Mouse (Mus musculus) forebrain, embryonic 15.5 days (tissue): Measurements from ENCODE around the gene Nxpe3. TPM values are rescaled to one million over a fixed set of nuclear protein-coding genes. Genes with fewer than 3 reads are reported as not detected.
"Not testable (repeated sequence)": the region's sequence is repeated elsewhere in the genome, so short reads cannot be mapped to it uniquely, and the experiment has no call there.

Experiments
- ATAC-seq: fragments of 200-750 bp; cut with Nextera tagmentation; replicated peaks from 2 replicates; pipeline ENCODE4 v1.8.0; 2017; ENCODE audit warnings: mild to moderate bottlenecking, moderate TSS enrichment, moderate library complexity
- H3K27ac ChIP-seq: fragments of 300-500 bp; sonication (generic); replicated peaks from 2 replicates; pipeline ENCODE4 v1.5.1; 2015; ENCODE audit warnings: mild to moderate bottlenecking, inconsistent platforms
- H3K27me3 ChIP-seq: fragments of 300-500 bp; sonication (generic); 2 replicates; pipeline ENCODE4 v1.6.1; 2015; ENCODE audit warnings: inconsistent platforms
- H3K36me3 ChIP-seq: fragments of 300-500 bp; sonication (generic); 2 replicates; pipeline ENCODE4 v1.6.1; 2015; ENCODE audit warnings: mild to moderate bottlenecking, inconsistent platforms
- H3K4me1 ChIP-seq: fragments of 300-500 bp; sonication (generic); 2 replicates; pipeline ENCODE4 v1.6.1; 2015; ENCODE audit warnings: inconsistent platforms
- H3K4me2 ChIP-seq: fragments of 300-500 bp; sonication (generic); replicated peaks from 2 replicates; pipeline ENCODE4 v1.6.1; 2015; ENCODE audit warnings: mild to moderate bottlenecking, inconsistent platforms
- H3K4me3 ChIP-seq: fragments of 300-500 bp; sonication (generic); 2 replicates; pipeline ENCODE4 v1.5.1; 2015; ENCODE audit warnings: mild to moderate bottlenecking, inconsistent platforms
- H3K9ac ChIP-seq: fragments of 300-500 bp; sonication (generic); replicated peaks from 2 replicates; pipeline ENCODE4 v1.6.1; 2015; ENCODE audit warnings: mild to moderate bottlenecking, inconsistent platforms
- H3K9me3 ChIP-seq: fragments of 300-500 bp; sonication (generic); 2 replicates; pipeline ENCODE4 v1.6.1; 2016; ENCODE audit warnings: inconsistent platforms
- WGBS: fragments of 180-500 bp; shearing (Covaris S2); methylation state at CpG from one replicate; pipeline ENCODE4 v1.1.7; 2015; ENCODE audit warnings: mixed read lengths; 5-methylcytosine and 5-hydroxymethylcytosine counted together
- polyA plus RNA-seq: library from polyadenylated mRNA; unstranded; fragments of >200 nt; fragmentation: Nextera tagmentation; extraction: Ambion mirVana; gene quantifications from 2 replicates; pipeline ENCODE4 v1.2.1, GENCODE M21; 2015

Gene Nxpe3
- polyA plus RNA-seq, 1 experiment from 2014 or later = 1.3 TPM

- H3K27ac ChIP-seq = no peak overlapping the region
- no peak overlapping the region for H3K4me2 ChIP-seq
- no peaks in the 10 kb centered on the region for H3K4me1 ChIP-seq
- no peak overlapping the region for H3K9ac ChIP-seq
- no peaks in the 10 kb centered on the region for H3K27me3 ChIP-seq
- H3K4me3 ChIP-seq = no peak overlapping the region
- H3K36me3 ChIP-seq = peaks cover 18% of the 10 kb centered on the region
- ATAC-seq = peak; percentile 55
- WGBS = 69% methylated on average over 7 of the region's 7 CpGs
- H3K9me3 ChIP-seq = no peaks in the 10 kb centered on the region
Observed at GRCm38 (mm10) chr16:55887814-55888583, 7.1 kb downstream of the Nxpe3 start.

- no peaks in the 10 kb centered on the region for H3K27me3 ChIP-seq
- no peaks in the 10 kb centered on the region for H3K4me1 ChIP-seq
- H3K9me3 ChIP-seq = no peaks in the 10 kb centered on the region
- ATAC-seq = no peak
- no peak overlapping the region for H3K27ac ChIP-seq
- no peak overlapping the region for H3K4me3 ChIP-seq
- H3K36me3 ChIP-seq = peaks cover 16% of the 10 kb centered on the region
- WGBS = 53% methylated on average over 11 of the region's 11 CpGs
- H3K9ac ChIP-seq = no peak overlapping the region
- no peak overlapping the region for H3K4me2 ChIP-seq
Observed at GRCm38 (mm10) chr16:55884246-55884645, 10.8 kb downstream of the Nxpe3 start.

- H3K27me3 ChIP-seq = no peaks in the 10 kb centered on the region
- H3K9me3 ChIP-seq = no peaks in the 10 kb centered on the region
- no peak overlapping the region for H3K27ac ChIP-seq
- no peak overlapping the region for H3K9ac ChIP-seq
- no peak overlapping the region for H3K4me2 ChIP-seq
- 69% methylated on average over 6 of the region's 6 CpGs for WGBS
- ATAC-seq = no peak
- no peak overlapping the region for H3K4me3 ChIP-seq
- no peaks in the 10 kb centered on the region for H3K4me1 ChIP-seq
- H3K36me3 ChIP-seq = no peaks in the 10 kb centered on the region
Observed at GRCm38 (mm10) chr16:55876025-55876424, 19.1 kb downstream of the Nxpe3 start.

- Histone ChIP-seq H3K4me3 (no peak overlapping the region), H3K27ac (no peak overlapping the region), H3K4me1 (no peaks in the 10 kb centered on the region), H3K9ac (no peak overlapping the region), H3K9me3 (no peaks in the 10 kb centered on the region), H3K27me3 (no peaks in the 10 kb centered on the region), H3K4me2 (no peak overlapping the region), H3K36me3 (peaks cover 9% of the 10 kb centered on the region; the same call in 1 of the 2 replicates)
- 0 out of 2 replicates have a peak, but pooled peaks have one; percentile 47 for ATAC-seq
- 67% methylated on average over 4 of the region's 4 CpGs for WGBS
Observed at GRCm38 (mm10) chr16:55863832-55864231, 31.3 kb downstream of the Nxpe3 start.

GRCm38 (mm10) chr16:55863149-55863815 lies 31.8 kb downstream of the Nxpe3 start:
- no peak overlapping the region for H3K4me3 ChIP-seq
- 24% methylated on average over 7 of the region's 7 CpGs for WGBS
- H3K27ac ChIP-seq = no peak overlapping the region

GRCm38 (mm10) chr16:55861104-55861503 lies 34.0 kb downstream of the Nxpe3 start:
- Histone ChIP-seq H3K36me3 (peaks cover 12% of the 10 kb centered on the region), H3K27me3 (no peaks in the 10 kb centered on the region), H3K4me1 (no peaks in the 10 kb centered on the region), H3K27ac (no peak overlapping the region), H3K9me3 (no peaks in the 10 kb centered on the region), H3K4me2 (no peak overlapping the region), H3K9ac (no peak overlapping the region), H3K4me3 (no peak overlapping the region)
- ATAC-seq = no peak
- WGBS = 65% methylated on average over 3 of the region's 3 CpGs

More at GRCm38 (mm10) chr16:55863149-55863815, 31.8 kb downstream of the Nxpe3 start:
- 0 out of 2 replicates have a peak, but pooled peaks have one; percentile 42 for ATAC-seq
- Histone ChIP-seq H3K9ac (no peak overlapping the region), H3K36me3 (peaks cover 9% of the 10 kb centered on the region; the same call in 1 of the 2 replicates), H3K4me1 (no peaks in the 10 kb centered on the region), H3K27me3 (no peaks in the 10 kb centered on the region), H3K4me2 (no peak overlapping the region), H3K9me3 (no peaks in the 10 kb centered on the region)

GRCm38 (mm10) chr16:55859421-55859820 lies 35.7 kb downstream of the Nxpe3 start:
- not testable (repeated sequence) for ATAC-seq
- 94% methylated on average over 4 of the region's 4 CpGs for whole genome bisulfite sequencing

GRCm38 (mm10) chr16:55858465-55858864 lies 36.6 kb downstream of the Nxpe3 start:
- H3K27me3 ChIP-seq = no peaks in the 10 kb centered on the region
- H3K9me3 ChIP-seq = no peaks in the 10 kb centered on the region
- no peak overlapping the region for H3K4me2 ChIP-seq
- no peak overlapping the region for H3K9ac ChIP-seq
- H3K4me3 ChIP-seq = no peak overlapping the region
- H3K4me1 ChIP-seq = no peaks in the 10 kb centered on the region
- 63% methylated on average over 6 of the region's 6 CpGs for WGBS
- ATAC-seq = no peak
- H3K27ac ChIP-seq = no peak overlapping the region
- peaks cover 6% of the 10 kb centered on the region for H3K36me3 ChIP-seq

More at GRCm38 (mm10) chr16:55859421-55859820, 35.7 kb downstream of the Nxpe3 start:
- H3K27me3 ChIP-seq, H3K9ac ChIP-seq, H3K27ac ChIP-seq, H3K9me3 ChIP-seq, H3K36me3 ChIP-seq, H3K4me2 ChIP-seq, H3K4me3 ChIP-seq, H3K4me1 ChIP-seq: not testable (repeated sequence)

GRCm38 (mm10) chr16:55852943-55853727 lies 42.0 kb downstream of the Nxpe3 start:
- H3K9ac ChIP-seq = no peak overlapping the region
- H3K36me3 ChIP-seq = peaks cover 3% of the 10 kb centered on the region; the same call in 1 of the 2 replicates
- no peaks in the 10 kb centered on the region for H3K4me1 ChIP-seq
- H3K27me3 ChIP-seq = no peaks in the 10 kb centered on the region
- H3K4me2 ChIP-seq = no peak overlapping the region
- ATAC-seq = peak; percentile 84
- H3K9me3 ChIP-seq = no peaks in the 10 kb centered on the region
- H3K4me3 ChIP-seq = no peak overlapping the region
- H3K27ac ChIP-seq = no peak overlapping the region
- 59% methylated on average over 19 of the region's 19 CpGs for WGBS

GRCm38 (mm10) chr16:55852515-55852914 lies 42.6 kb downstream of the Nxpe3 start:
- Histone ChIP-seq H3K4me3 (no peak overlapping the region), H3K4me2 (no peak overlapping the region), H3K4me1 (no peaks in the 10 kb centered on the region), H3K27ac (no peak overlapping the region), H3K9me3 (no peaks in the 10 kb centered on the region), H3K27me3 (no peaks in the 10 kb centered on the region), H3K36me3 (peaks cover 3% of the 10 kb centered on the region; the same call in 1 of the 2 replicates), H3K9ac (no peak overlapping the region)
- ATAC-seq = peak; percentile 51; the same call in 1 of the 2 replicates
- WGBS = 44% methylated on average over 4 of the region's 4 CpGs

GRCm38 (mm10) chr16:55850485-55850884 lies 44.6 kb downstream of the Nxpe3 start:
- Histone ChIP-seq H3K9me3 (no peaks in the 10 kb centered on the region), H3K4me2 (no peak overlapping the region), H3K27ac (no peak overlapping the region), H3K27me3 (no peaks in the 10 kb centered on the region), H3K4me3 (no peak overlapping the region), H3K36me3 (no peaks in the 10 kb centered on the region), H3K4me1 (no peaks in the 10 kb centered on the region), H3K9ac (no peak overlapping the region)
- ATAC-seq = no peak
- 96% methylated on average over 3 of the region's 3 CpGs for WGBS

GRCm38 (mm10) chr16:55847679-55848078 lies 47.4 kb downstream of the Nxpe3 start:
- ATAC-seq = no peak
- 78% methylated on average over 8 of the region's 8 CpGs for WGBS
- H3K36me3 ChIP-seq = peaks cover 12% of the 10 kb centered on the region

More at GRCm38 (mm10) chr16:55847679-55848078, 47.4 kb downstream of the Nxpe3 start:
- Histone ChIP-seq H3K9ac (no peak overlapping the region), H3K4me2 (no peak overlapping the region), H3K27me3 (no peaks in the 10 kb centered on the region), H3K4me3 (no peak overlapping the region), H3K4me1 (no peaks in the 10 kb centered on the region), H3K9me3 (no peaks in the 10 kb centered on the region), H3K27ac (no peak overlapping the region)
